Mouse (Mus musculus) intestine, embryonic 16.5 days (tissue): ENCODE measurements around the gene Celsr1. TPM values are rescaled to one million over a fixed set of nuclear protein-coding genes. Genes with fewer than 3 reads are reported as not detected.

Experiments used
- ATAC-seq: fragments of 200-750 bp; cut with Nextera tagmentation; 2 replicates; pipeline ENCODE4 v1.8.0; 2017; ENCODE audit warnings: moderate TSS enrichment, moderate library complexity
- H3K27ac ChIP-seq: fragments of 300-500 bp; sonication (generic); 2 replicates; pipeline ENCODE4 v1.5.1; 2014; ENCODE audit warnings: mild to moderate bottlenecking, low read length
- H3K27me3 ChIP-seq: fragments of 300-500 bp; sonication (generic); replicated peaks from 2 replicates; pipeline ENCODE4 v1.6.1; 2014; ENCODE audit warnings: low read length, control low read depth, mixed read lengths; ENCODE audit not compliant: control insufficient read depth, insufficient read depth
- H3K36me3 ChIP-seq: fragments of 300-500 bp; sonication (generic); 2 replicates; pipeline ENCODE4 v1.6.1; 2014; ENCODE audit warnings: low read length, control low read depth; ENCODE audit not compliant: control insufficient read depth, insufficient read depth
- H3K4me1 ChIP-seq: fragments of 300-500 bp; sonication (generic); 2 replicates; pipeline ENCODE4 v1.6.1; 2014; ENCODE audit warnings: low read length, control low read depth, mixed read lengths; ENCODE audit not compliant: control insufficient read depth, insufficient read depth
- H3K4me2 ChIP-seq: fragments of 300-500 bp; sonication (generic); 2 replicates; pipeline ENCODE4 v1.6.1; 2014; ENCODE audit warnings: low read depth, low read length, control low read depth
- H3K4me3 ChIP-seq: fragments of 300-500 bp; sonication (generic); 2 replicates; pipeline ENCODE4 v1.5.1; 2014; ENCODE audit warnings: mild to moderate bottlenecking, low read length
- H3K9ac ChIP-seq: fragments of 300-500 bp; sonication (generic); 2 replicates; pipeline ENCODE4 v1.6.1; 2014; ENCODE audit warnings: low read depth, low read length
- H3K9me3 ChIP-seq: fragments of 300-500 bp; sonication (generic); 2 replicates; pipeline ENCODE4 v1.6.1; 2016; ENCODE audit warnings: low read length, control low read depth; ENCODE audit not compliant: control insufficient read depth
- WGBS: fragments of 180-500 bp; shearing (Covaris S2); extraction: QIAGEN DNeasy Blood & Tissue Kit; methylation state at CpG from one replicate; pipeline ENCODE4 v1.1.7; 2014; 5-methylcytosine and 5-hydroxymethylcytosine counted together
- polyA plus RNA-seq: library from polyadenylated mRNA; unstranded; fragments of >200 nt; fragmentation: Nextera tagmentation; extraction: Ambion mirVana; gene quantifications from 2 replicates; pipeline ENCODE4 v1.2.1, GENCODE M21; 2015

Gene Celsr1
- polyA plus RNA-seq, 1 experiment from 2014 or later: 0.51 TPM

DNA sequence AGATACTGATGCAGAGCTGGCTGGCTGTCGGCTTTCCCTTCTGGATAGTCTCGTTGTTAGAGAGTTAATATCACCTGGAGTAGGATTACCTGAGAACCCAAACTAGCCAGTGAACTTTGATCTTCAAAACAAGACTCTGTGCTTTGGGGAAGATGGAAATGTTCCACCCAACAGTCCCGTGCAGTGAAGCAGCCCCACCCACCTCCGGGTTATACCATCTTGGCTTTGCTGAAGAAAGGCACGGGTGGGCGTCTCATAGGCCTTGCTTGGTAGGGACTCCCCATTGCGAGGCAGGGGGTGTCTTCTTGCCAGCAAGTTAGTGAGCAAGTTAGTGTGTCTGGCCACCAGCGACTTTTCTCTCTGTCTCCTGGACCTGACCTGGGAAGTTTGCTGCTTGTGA, 42.8 kb upstream of the Celsr1 start:
- H3K9ac ChIP-seq: no peak overlapping the region
- no peak for ATAC-seq
- peaks cover 63% of the 10 kb centered on the region for H3K4me1 ChIP-seq
- peak overlapping the region; percentile 38 for H3K27ac ChIP-seq
- H3K4me3 ChIP-seq: peak overlapping the region; percentile 24; the same call in 1 of the 2 replicates
- H3K27me3 ChIP-seq: no peaks in the 10 kb centered on the region
- 67% methylated on average over 8 of the region's 8 CpGs for WGBS
- no peaks in the 10 kb centered on the region for H3K36me3 ChIP-seq
- H3K9me3 ChIP-seq: no peaks in the 10 kb centered on the region
- H3K4me2 ChIP-seq: peak overlapping the region; percentile 38

DNA sequence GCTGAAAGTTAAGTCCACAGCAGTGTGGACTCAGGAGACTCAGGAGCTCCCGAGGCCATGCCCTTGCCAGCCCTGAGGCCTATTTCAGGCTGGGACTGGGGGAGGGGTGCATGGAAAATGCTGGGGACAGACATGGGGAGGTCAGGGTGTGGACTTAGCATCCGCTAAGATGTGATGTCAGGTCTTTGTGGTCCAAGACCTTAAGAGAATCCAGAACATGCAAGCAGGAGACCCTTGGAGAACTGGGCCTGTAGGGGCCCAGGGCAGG, 42.4 kb upstream of the Celsr1 start:
- peak overlapping the region; percentile 24 for H3K4me3 ChIP-seq
- H3K9me3 ChIP-seq: no peaks in the 10 kb centered on the region
- no peak for ATAC-seq
- no peaks in the 10 kb centered on the region for H3K27me3 ChIP-seq
- H3K27ac ChIP-seq: peak overlapping the region; percentile 38
- H3K4me1 ChIP-seq: peaks cover 62% of the 10 kb centered on the region
- H3K4me2 ChIP-seq: peak overlapping the region; percentile 38
- 70% methylated on average over 2 of the region's 2 CpGs for WGBS
- 0 out of 2 replicates have a peak overlapping the region, but pooled peaks have one; percentile 31 for H3K9ac ChIP-seq
- no peaks in the 10 kb centered on the region for H3K36me3 ChIP-seq

GRCm38 (mm10) chr15:86075305-86076047, 41.9 kb upstream of the Celsr1 start:
- Histone ChIP-seq H3K27ac (peak overlapping the region; percentile 38), H3K36me3 (no peaks in the 10 kb centered on the region), H3K4me2 (peak overlapping the region; percentile 38), H3K4me3 (peak overlapping the region; percentile 24), H3K9me3 (no peaks in the 10 kb centered on the region), H3K27me3 (no peaks in the 10 kb centered on the region), H3K9ac (0 out of 2 replicates have a peak overlapping the region, but pooled peaks have one; percentile 31), H3K4me1 (peaks cover 64% of the 10 kb centered on the region)
- no peak for ATAC-seq
- 75% methylated on average over 20 of the region's 20 CpGs for WGBS

GRCm38 (mm10) chr15:86074171-86074937, 40.8 kb upstream of the Celsr1 start:
- Histone ChIP-seq H3K4me2 (peak overlapping the region; percentile 30), H3K4me1 (peaks cover 59% of the 10 kb centered on the region), H3K9ac (0 out of 2 replicates have a peak overlapping the region, but pooled peaks have one; percentile 19), H3K9me3 (no peaks in the 10 kb centered on the region), H3K27ac (peak overlapping the region; percentile 80), H3K4me3 (peak overlapping the region; percentile 20), H3K36me3 (no peaks in the 10 kb centered on the region), H3K27me3 (no peaks in the 10 kb centered on the region)
- ATAC-seq: peak; percentile 91
- 67% methylated on average over 16 of the region's 16 CpGs for WGBS

DNA sequence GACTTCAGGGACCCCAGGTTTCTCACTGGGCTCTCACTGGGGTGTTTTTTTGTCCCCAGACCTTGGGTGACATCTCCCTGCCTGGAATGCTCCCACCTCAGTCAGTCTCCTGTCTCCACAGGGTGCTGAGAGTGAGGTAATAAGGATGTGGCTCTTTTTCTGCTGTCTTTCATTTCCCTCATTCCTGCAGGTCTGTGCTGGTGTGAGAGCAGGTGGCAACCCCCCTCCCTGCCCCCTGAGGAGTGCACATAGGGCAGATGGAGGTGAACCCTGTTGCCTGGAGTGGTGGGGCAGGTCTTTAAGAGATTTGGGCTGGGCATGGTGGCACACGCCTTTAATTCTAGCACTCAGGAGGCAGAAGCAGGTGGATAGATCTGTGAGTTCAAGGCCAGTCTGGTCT, 37.6 kb upstream of the Celsr1 start:
- Histone ChIP-seq H3K4me1 (peaks cover 56% of the 10 kb centered on the region), H3K27ac (no peak overlapping the region), H3K4me3 (no peak overlapping the region), H3K36me3 (no peaks in the 10 kb centered on the region), H3K9me3 (no peaks in the 10 kb centered on the region), H3K27me3 (no peaks in the 10 kb centered on the region), H3K9ac (no peak overlapping the region), H3K4me2 (no peak overlapping the region)
- 67% methylated on average over 1 of the region's 1 CpGs for WGBS
- ATAC-seq: no peak

DNA sequence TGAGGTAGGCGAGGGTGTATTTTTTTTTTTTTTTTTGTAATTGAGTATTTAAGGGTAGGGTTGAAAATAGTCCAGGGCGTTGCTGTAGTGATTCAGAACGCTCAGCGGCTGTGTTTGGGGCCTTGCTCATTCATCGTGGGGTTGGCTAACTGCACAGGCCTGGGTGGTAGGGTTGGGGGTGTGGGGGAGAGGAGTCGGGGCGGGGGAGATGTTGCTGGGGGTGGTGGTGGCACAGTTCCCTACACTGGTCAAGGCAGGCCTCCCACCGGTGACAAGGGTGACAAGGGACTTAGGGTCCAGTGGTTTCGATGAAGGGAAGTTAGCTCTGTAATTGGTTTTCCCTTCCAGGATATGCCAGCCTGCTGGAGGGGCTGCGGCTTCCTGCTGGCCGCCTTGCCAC, 36.8 kb upstream of the Celsr1 start:
- no peak overlapping the region for H3K27ac ChIP-seq
- no peak for ATAC-seq
- H3K4me1 ChIP-seq: peaks cover 48% of the 10 kb centered on the region
- no peak overlapping the region for H3K4me3 ChIP-seq
- no peaks in the 10 kb centered on the region for H3K36me3 ChIP-seq
- no peaks in the 10 kb centered on the region for H3K27me3 ChIP-seq
- H3K9me3 ChIP-seq: no peaks in the 10 kb centered on the region
- H3K4me2 ChIP-seq: no peak overlapping the region
- WGBS: 65% methylated on average over 11 of the region's 11 CpGs
- H3K9ac ChIP-seq: no peak overlapping the region

GRCm38 (mm10) chr15:86069011-86069791, 35.6 kb upstream of the Celsr1 start:
- WGBS: 83% methylated on average over 10 of the region's 10 CpGs
- no peak overlapping the region for H3K4me2 ChIP-seq
- peaks cover 52% of the 10 kb centered on the region for H3K4me1 ChIP-seq
- ATAC-seq: no peak
- H3K9ac ChIP-seq: no peak overlapping the region
- no peaks in the 10 kb centered on the region for H3K9me3 ChIP-seq
- H3K4me3 ChIP-seq: no peak overlapping the region
- no peaks in the 10 kb centered on the region for H3K36me3 ChIP-seq
- no peaks in the 10 kb centered on the region for H3K27me3 ChIP-seq
- no peak overlapping the region for H3K27ac ChIP-seq

DNA sequence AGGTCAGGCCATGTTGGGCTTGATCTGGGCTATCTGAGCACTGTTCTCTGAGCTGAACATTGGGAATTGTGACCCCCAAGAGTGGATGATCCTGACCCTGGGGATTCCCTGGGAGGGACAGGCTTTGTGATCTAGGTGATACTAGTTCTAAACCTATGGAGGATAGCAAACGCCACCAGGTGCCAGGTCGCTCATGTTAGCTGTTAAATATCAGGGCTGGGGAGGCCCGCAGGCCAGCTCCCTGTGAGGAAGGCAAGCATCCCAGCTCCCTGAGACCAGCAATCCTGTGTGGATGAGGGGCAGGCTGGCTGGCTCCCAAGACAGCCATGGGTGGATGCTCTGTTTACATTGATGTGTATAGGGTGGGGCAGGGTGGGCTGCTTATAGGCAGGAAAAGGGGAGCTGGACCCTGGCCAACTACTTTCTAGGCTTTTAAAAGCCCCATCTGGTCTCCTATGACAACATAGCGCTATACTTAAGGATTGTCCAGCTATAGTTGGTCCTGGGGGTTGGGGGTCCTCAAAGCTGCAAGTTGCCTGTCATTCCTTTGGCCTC, 34.4 kb upstream of the Celsr1 start:
- no peak overlapping the region for H3K4me3 ChIP-seq
- peak overlapping the region; percentile 40; the same call in 1 of the 2 replicates for H3K9ac ChIP-seq
- H3K9me3 ChIP-seq: no peaks in the 10 kb centered on the region
- H3K27ac ChIP-seq: peak overlapping the region; percentile 37; the same call in 1 of the 2 replicates
- H3K27me3 ChIP-seq: no peaks in the 10 kb centered on the region
- 60% methylated on average over 4 of the region's 4 CpGs for WGBS
- peaks cover 43% of the 10 kb centered on the region for H3K4me1 ChIP-seq
- ATAC-seq: no peak; the same call in 1 of the 2 replicates
- H3K36me3 ChIP-seq: no peaks in the 10 kb centered on the region
- H3K4me2 ChIP-seq: no peak overlapping the region

DNA sequence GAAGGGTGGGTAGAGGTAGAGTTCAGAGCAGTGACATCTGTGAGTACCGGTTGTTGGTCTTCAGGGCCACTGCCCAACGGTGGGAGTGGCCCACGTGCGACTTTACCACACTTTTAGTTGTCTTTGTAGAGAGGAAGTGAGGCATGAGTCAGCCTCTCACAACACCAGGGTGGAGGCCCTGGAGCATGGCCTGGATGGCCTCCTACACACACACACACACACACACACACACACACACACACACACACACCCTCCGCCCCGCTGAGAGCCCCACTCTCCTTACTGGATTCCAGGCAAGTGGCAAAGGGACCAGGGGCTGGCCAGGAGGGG, 34.0 kb upstream of the Celsr1 start:
- H3K9ac ChIP-seq: peak overlapping the region; percentile 40; the same call in 1 of the 2 replicates
- peak overlapping the region; percentile 37; the same call in 1 of the 2 replicates for H3K27ac ChIP-seq
- H3K9me3 ChIP-seq: no peaks in the 10 kb centered on the region
- H3K4me3 ChIP-seq: no peak overlapping the region
- H3K4me1 ChIP-seq: peaks cover 43% of the 10 kb centered on the region
- H3K36me3 ChIP-seq: no peaks in the 10 kb centered on the region; the same call in 1 of the 2 replicates
- ATAC-seq: peak; percentile 36
- WGBS: 29% methylated on average over 6 of the region's 6 CpGs
- H3K27me3 ChIP-seq: no peaks in the 10 kb centered on the region
- H3K4me2 ChIP-seq: no peak overlapping the region
